In genomic region chr8:105454088-105454487, GRCm38 (mm10) we compare ENCODE assay signal across 22 mouse cellular contexts. TPM values are rescaled to one million over a fixed set of nuclear protein-coding genes. Genes with fewer than 3 reads are reported as not detected.
A peak's percentile ranks its signal among the peaks of the same experiment; 100 is the strongest.
DNase-seq lines count a peak whose midpoint lies in the region; ATAC-seq and TF ChIP-seq lines count a peak whose summit lies in the region.
"Had no signal": no experiment of that assay in that cellular context is flagged by ENCODE, and none has a peak within 500 bp of the region (broad histone marks: within the 10 kb centered on the region; RNA-seq: fewer than 3 reads in every experiment).

No protein-coding gene starts in this region.

- intact Hi-C loops in gastrocnemius, adult 2 months (cut with DNase I) = loop anchor here (5.0 kb wide), 1 partner anchor 42 kb away; the partner anchor contains the start of genes Kctd19 and Lrrc36

- H3K4me2 ChIP-seq in midbrain, embryonic 15.5 days = no peak overlapping the region
- no peak overlapping the region for H3K4me2 ChIP-seq in midbrain, embryonic 16.5 days (ENCODE audit: low read length)
- no peak overlapping the region for H3K4me2 ChIP-seq in lung, postnatal 0 days (replicated peaks; ENCODE audit: low read depth, low read length)
- H3K4me2 ChIP-seq: forebrain, embryonic 15.5 days; kidney, embryonic 15.5 days; limb, embryonic 13.5 days; neural tube, embryonic 15.5 days had no signal

- peak; percentile 41; the same call in 1 of the 2 replicates for TF ChIP-seq EP300 in lung, postnatal 0 days (IDR thresholded peaks at IDR 0.05)

- no peaks in the 10 kb centered on the region for H3K9me3 ChIP-seq in midbrain, embryonic 15.5 days
- no peaks in the 10 kb centered on the region for H3K9me3 ChIP-seq in midbrain, embryonic 16.5 days (replicated peaks; ENCODE audit: control insufficient read depth, low read length, poor library complexity, severe bottlenecking)
- H3K9me3 ChIP-seq in lung, postnatal 0 days (ENCODE audit: low read length) = no peaks in the 10 kb centered on the region
- H3K9me3 ChIP-seq: forebrain, embryonic 15.5 days; kidney, embryonic 15.5 days; limb, embryonic 13.5 days; neural tube, embryonic 15.5 days had no signal

- no peak for DNase-seq in gastrocnemius, adult 2 months
- DNase-seq in gastrocnemius, postnatal 4 days (ENCODE audit: low spot score in 2 of 2) = no peak
- DNase-seq in lung, postnatal 0 days (ENCODE audit: low spot score) = peak; percentile 76
- no peak for DNase-seq in embryo, embryonic 9.5 days (ENCODE audit: extremely low spot score)
- no peak for DNase-seq in ovary, adult 18-20 months (ENCODE audit: low spot score)
- DNase-seq: cerebellum, adult 11 months; gastrocnemius, postnatal 10 days; liver, postnatal 0 days; retina, postnatal 1 day; thymus, adult 2 months had no signal

- H3K27ac ChIP-seq in gastrocnemius, adult 2 months = 0 out of 2 replicates have a peak overlapping the region, but pooled peaks have one; percentile 46
- no peak overlapping the region for H3K27ac ChIP-seq in midbrain, embryonic 15.5 days
- no peak overlapping the region for H3K27ac ChIP-seq in midbrain, embryonic 16.5 days (ENCODE audit: low read length)
- H3K27ac ChIP-seq in lung, postnatal 0 days (ENCODE audit: low read length) = 0 out of 2 replicates have a peak overlapping the region, but pooled peaks have one; percentile 32
- H3K27ac ChIP-seq: forebrain, embryonic 15.5 days; kidney, embryonic 15.5 days; left cerebral cortex, adult 2 months; limb, embryonic 13.5 days; neural tube, embryonic 15.5 days had no signal

- 0 out of 2 replicates have a peak, but pooled peaks cover 6% of the 10 kb centered on the region for H3K4me1 ChIP-seq in midbrain, embryonic 15.5 days
- H3K4me1 ChIP-seq in midbrain, embryonic 16.5 days (ENCODE audit: control insufficient read depth, insufficient read depth, low read length) = no peaks in the 10 kb centered on the region
- no peaks in the 10 kb centered on the region for H3K4me1 ChIP-seq in lung, postnatal 0 days (ENCODE audit: insufficient read depth, low read depth, low read length)
- H3K4me1 ChIP-seq: limb, embryonic 13.5 days had no signal

- no peaks in the 10 kb centered on the region for H3K27me3 ChIP-seq in midbrain, embryonic 15.5 days (replicated peaks)
- no peaks in the 10 kb centered on the region for H3K27me3 ChIP-seq in midbrain, embryonic 16.5 days (ENCODE audit: control insufficient read depth, insufficient read depth, low read depth, low read length)
- H3K27me3 ChIP-seq in lung, postnatal 0 days (replicated peaks; ENCODE audit: insufficient read depth, low read length) = no peaks in the 10 kb centered on the region
- H3K27me3 ChIP-seq: forebrain, embryonic 15.5 days; kidney, embryonic 15.5 days; limb, embryonic 13.5 days; neural tube, embryonic 15.5 days had no signal

- 0 out of 2 replicates have a peak, but pooled peaks have one; percentile 48 for ATAC-seq in midbrain, embryonic 15.5 days (replicated peaks)
- no peak for ATAC-seq in midbrain, embryonic 16.5 days
- peak; percentile 88 for ATAC-seq in lung, postnatal 0 days
- ATAC-seq: CD4-positive, CD25-positive, alpha-beta regulatory T cell, adult 4 months; forebrain, embryonic 15.5 days; liver, postnatal 0 days had no signal

- no peak overlapping the region for H3K9ac ChIP-seq in midbrain, embryonic 15.5 days
- no peak overlapping the region for H3K9ac ChIP-seq in midbrain, embryonic 16.5 days (ENCODE audit: low read depth, low read length)
- no peak overlapping the region for H3K9ac ChIP-seq in lung, postnatal 0 days (replicated peaks; ENCODE audit: low read depth)
- H3K9ac ChIP-seq: forebrain, embryonic 15.5 days; kidney, embryonic 15.5 days; limb, embryonic 13.5 days; liver, postnatal 0 days; neural tube, embryonic 15.5 days had no signal

- no peak overlapping the region for H3K4me3 ChIP-seq in gastrocnemius, adult 2 months
- H3K4me3 ChIP-seq in midbrain, embryonic 15.5 days = no peak overlapping the region
- no peak overlapping the region for H3K4me3 ChIP-seq in midbrain, embryonic 16.5 days (ENCODE audit: low read depth, low read length)
- no peak overlapping the region for H3K4me3 ChIP-seq in lung, postnatal 0 days (ENCODE audit: low read depth, low read length)
- H3K4me3 ChIP-seq: forebrain, embryonic 15.5 days; kidney, embryonic 15.5 days; left cerebral cortex, adult 2 months; limb, embryonic 13.5 days; neural tube, embryonic 15.5 days had no signal

- no peaks in the 10 kb centered on the region for H3K36me3 ChIP-seq in midbrain, embryonic 15.5 days (replicated peaks)
- no peaks in the 10 kb centered on the region for H3K36me3 ChIP-seq in midbrain, embryonic 16.5 days (ENCODE audit: control insufficient read depth, insufficient read depth, low read length)
- no peaks in the 10 kb centered on the region for H3K36me3 ChIP-seq in lung, postnatal 0 days (ENCODE audit: insufficient read depth, low read length)
- H3K36me3 ChIP-seq: forebrain, embryonic 15.5 days; kidney, embryonic 15.5 days; limb, embryonic 13.5 days; neural tube, embryonic 15.5 days had no signal

- 66% methylated on average over 5 of the region's 5 CpGs for WGBS in midbrain, embryonic 15.5 days
- WGBS in midbrain, embryonic 16.5 days = 72% methylated on average over 5 of the region's 5 CpGs
- WGBS in lung, postnatal 0 days = 43% methylated on average over 5 of the region's 5 CpGs

- TF ChIP-seq CTCF in gastrocnemius, adult 2 months (IDR thresholded peaks at IDR 0.05) = no peak
- TF ChIP-seq CTCF in lung, postnatal 0 days (IDR thresholded peaks at IDR 0.05) = no peak

RNA-seq across cellular contexts. Expression of gene Tppp3, which starts 17.2 kb away (rescaled TPM):
- total RNA-seq in gastrocnemius, adult 2 months (2021) = 10 to 100 TPM; 52.8 to 53.4 TPM
- 100 to 1,000 TPM; 527 to 572 TPM for total RNA-seq in gastrocnemius, postnatal 4 days (2021)
- 125 and 127 TPM in 2 replicates for polyA plus RNA-seq in midbrain, embryonic 15.5 days (2015; fragmentation: Nextera tagmentation; extraction: Ambion mirVana)
- polyA plus RNA-seq in midbrain, embryonic 16.5 days (2015; fragmentation: Nextera tagmentation; extraction: Ambion mirVana) = 153 and 159 TPM in 2 replicates
- polyA plus RNA-seq in lung, postnatal 0 days (2015; fragmentation: Nextera tagmentation; extraction: Ambion mirVana) = 675 and 696 TPM in 2 replicates

RNA-seq across cellular contexts. Expression of gene Lrrc36, which starts 40.7 kb away (rescaled TPM):
- total RNA-seq in gastrocnemius, adult 2 months (2021) = under 1 TPM; 0.64 to 0.73 TPM
- total RNA-seq in gastrocnemius, postnatal 4 days (2021) = 1 to 10 TPM; 1.6 to 1.7 TPM
- 0.97 and 1.3 TPM in 2 replicates for polyA plus RNA-seq in midbrain, embryonic 15.5 days (2015; fragmentation: Nextera tagmentation; extraction: Ambion mirVana)
- 0.85 and 0.89 TPM in 2 replicates for polyA plus RNA-seq in midbrain, embryonic 16.5 days (2015; fragmentation: Nextera tagmentation; extraction: Ambion mirVana)
- 3.7 and 3.9 TPM in 2 replicates for polyA plus RNA-seq in lung, postnatal 0 days (2015; fragmentation: Nextera tagmentation; extraction: Ambion mirVana)
- total RNA-seq: monocyte, adult 5-6 weeks had no signal
- polyA plus RNA-seq: CD4-positive, CD25-positive, alpha-beta regulatory T cell, adult 4 months had no signal

RNA-seq across cellular contexts. Expression of gene Kctd19, which starts 40.8 kb away (rescaled TPM):
- under 1 TPM in 1 of 2 experiments, not detected in 1; 0.23 TPM for total RNA-seq in gastrocnemius, adult 2 months (2021)
- not detected for total RNA-seq in gastrocnemius, postnatal 4 days (2021)
- not detected in 2 replicates for polyA plus RNA-seq in midbrain, embryonic 15.5 days (2015; fragmentation: Nextera tagmentation; extraction: Ambion mirVana)
- not detected in 2 replicates for polyA plus RNA-seq in midbrain, embryonic 16.5 days (2015; fragmentation: Nextera tagmentation; extraction: Ambion mirVana)
- polyA plus RNA-seq in lung, postnatal 0 days (2015; fragmentation: Nextera tagmentation; extraction: Ambion mirVana) = 0.14 and 0.38 TPM in 2 replicates
- total RNA-seq: left cerebral cortex, adult 2 months; monocyte, adult 5-6 weeks had no signal
- polyA plus RNA-seq: CD4-positive, CD25-positive, alpha-beta regulatory T cell, adult 4 months; heart, embryonic 14.5 days; hindbrain, embryonic 11.5 days; intestine, embryonic 14.5 days; kidney, embryonic 15.5 days; limb, embryonic 13.5 days; liver, postnatal 0 days; neural tube, embryonic 15.5 days had no signal

RNA-seq across cellular contexts. Expression of gene Zdhhc1, which starts 42.6 kb away (rescaled TPM):
- total RNA-seq in gastrocnemius, adult 2 months (2021) = 10 to 100 TPM in 1 of 2 experiments, 1 to 10 TPM in 1; 9.6 to 11.2 TPM
- 10 to 100 TPM; 21.0 to 21.6 TPM for total RNA-seq in gastrocnemius, postnatal 4 days (2021)
- polyA plus RNA-seq in midbrain, embryonic 15.5 days (2015; fragmentation: Nextera tagmentation; extraction: Ambion mirVana) = 36.5 and 39.9 TPM in 2 replicates
- 33.6 and 38.4 TPM in 2 replicates for polyA plus RNA-seq in midbrain, embryonic 16.5 days (2015; fragmentation: Nextera tagmentation; extraction: Ambion mirVana)
- 40.6 and 41.7 TPM in 2 replicates for polyA plus RNA-seq in lung, postnatal 0 days (2015; fragmentation: Nextera tagmentation; extraction: Ambion mirVana)

Comparison
In these comparisons a context has a peak if more than half of its experiments do, and no peak if none do; other contexts are left out.
1. H3K27ac ChIP-seq: peak in gastrocnemius, adult 2 months (single experiment) and lung, postnatal 0 days (single experiment); none in midbrain, embryonic 15.5 days (single experiment) and midbrain, embryonic 16.5 days (single experiment).